Mouse (Mus musculus) embryonic stem cell, embryonic (primary cell): ENCODE measurements around the gene Art4.

ENCODE experiments used
- CTCF ChIA-PET, 4 experiments: fragments of 300-600 bp in 2 of 4; fragments of 350-600 bp in 2 of 4; sonication (Branson Sonifier 250); formaldehyde crosslinking; loops; one replicate each; lab custom pipeline; 2022; ENCODE audit warnings: inconsistent platforms in 2 of 4; lab: Charles Lee
- POLR2A ChIA-PET, 4 experiments: fragments of 300-600 bp in 2 of 4; fragments of 350-600 bp in 2 of 4; sonication (Branson Sonifier 250); formaldehyde crosslinking; loops; one replicate each; lab custom pipeline; 2022; ENCODE audit warnings: antibody characterized with exemption in 4 of 4, inconsistent platforms in 1 of 4; lab: Charles Lee

Art4 gene

DNA sequence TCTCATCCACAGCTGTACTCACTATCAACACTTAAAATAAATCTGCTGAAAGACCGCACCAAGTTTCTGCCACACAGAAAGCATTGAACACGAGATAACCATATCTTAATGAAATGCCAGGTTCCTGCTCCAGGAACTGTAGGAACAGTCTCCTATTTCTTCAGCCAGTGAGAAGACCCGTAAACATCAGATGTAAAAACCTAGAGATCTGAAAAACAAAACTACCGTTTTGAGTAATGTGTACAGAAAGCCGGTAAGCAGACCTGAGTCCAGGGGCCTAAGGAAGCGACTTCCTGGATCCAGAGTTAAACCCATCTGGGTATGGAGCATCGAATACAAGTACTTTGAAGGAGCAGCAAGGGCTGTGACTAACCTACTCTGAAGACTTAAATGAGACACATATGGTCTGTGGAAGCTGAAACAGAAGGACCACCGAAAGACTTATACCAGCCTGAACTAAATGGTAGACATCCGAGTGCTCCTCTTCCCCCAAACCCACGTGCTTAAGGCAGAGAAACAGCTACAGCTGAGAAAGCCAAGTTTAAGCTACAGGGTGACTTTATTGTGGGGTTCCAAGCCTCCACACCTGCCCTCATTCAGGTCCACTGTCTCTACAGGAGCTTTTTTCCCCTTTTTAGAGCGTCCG is 54.3 kb downstream of the Art4 start:
- CTCF ChIA-PET, result interaction anchor here in 3 of 4 experiments (0.7 to 1.9 kb wide), 5 partner anchors 25 to 183 kb away, joined by 3 to 9 read pairs (median 3); partner anchors contain the start of gene Wbp11 (in 1 of the 3)
- POLR2A ChIA-PET, result interaction anchor here (0.6 to 7.9 kb wide), 218 partner anchors 8 to 995 kb away, joined by 3 to 441 read pairs (median 5); partner anchors contain the start of genes BC049715 (in 3 of the 4), Gucy2c (in 3 of the 4), Smco3 (in 3 of the 4) and Wbp11 (in 3 of the 4)

DNA sequence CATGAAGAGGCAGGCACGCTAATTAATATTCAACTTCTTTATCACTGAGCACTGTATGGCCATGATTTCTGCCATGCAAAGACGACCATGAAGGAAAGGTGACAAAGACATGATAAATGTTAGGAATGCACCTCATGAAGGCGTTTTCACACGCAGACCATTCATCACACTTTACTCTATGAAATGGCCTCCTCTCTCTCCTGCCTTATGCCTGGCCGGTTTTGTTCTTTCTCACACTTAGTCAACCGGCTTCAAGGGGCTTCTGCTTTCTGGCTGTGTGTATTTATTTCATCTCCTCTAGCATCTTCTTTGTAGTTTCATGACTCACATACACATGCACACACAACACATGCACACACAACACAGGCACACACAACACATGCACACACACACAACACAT is 56.3 kb downstream of the Art4 start:
- POLR2A ChIA-PET, result no interaction called here
- CTCF ChIA-PET, result no interaction called here

DNA sequence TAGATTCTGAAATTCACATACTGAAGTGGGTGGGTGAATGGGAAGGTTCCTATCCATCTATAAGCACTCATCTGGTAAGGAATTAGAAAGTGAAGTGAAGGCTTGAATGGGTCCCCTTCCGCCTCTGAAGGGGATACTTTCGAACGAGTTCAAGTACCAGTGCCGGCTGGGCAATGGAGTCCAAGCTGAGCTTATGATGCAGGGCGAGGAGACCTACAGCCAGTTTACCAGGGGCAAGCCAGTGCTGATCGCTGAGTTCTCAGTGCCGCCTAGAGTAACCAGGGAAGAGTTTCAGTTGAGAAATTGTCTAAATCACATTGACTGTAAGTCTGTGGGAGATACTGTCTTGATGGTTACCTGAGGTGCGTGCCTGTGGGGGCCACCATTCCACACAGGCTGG is 56.8 kb downstream of the Art4 start:
- ChIA-PET CTCF (interaction anchor here in 3 of 4 experiments (0.6 to 0.8 kb wide), 3 partner anchors 17 to 370 kb away, joined by 3 to 4 read pairs (median 4); no protein-coding TSS in a partner anchor), POLR2A (interaction anchor here in 1 of 4 experiments (0.9 kb wide), 2 partner anchors 15 to 26 kb away, joined by 3 read pairs; partner anchors contain the start of gene BC049715)
